Mouse (Mus musculus) MN1 (cell line): ENCODE measurements at regions not wholly inside any gene's neighbourhood (a gene's known extent, or its start where the extent isn't known, plus 50 kb on each side); places are given as distances from the start of the nearest gene placed in this dataset.

Source experiments
- DNase-seq: peaks from one replicate; pipeline ENCODE4 v3.0.0-alpha.2; 2016; ENCODE audit warnings: low spot score

DNA sequence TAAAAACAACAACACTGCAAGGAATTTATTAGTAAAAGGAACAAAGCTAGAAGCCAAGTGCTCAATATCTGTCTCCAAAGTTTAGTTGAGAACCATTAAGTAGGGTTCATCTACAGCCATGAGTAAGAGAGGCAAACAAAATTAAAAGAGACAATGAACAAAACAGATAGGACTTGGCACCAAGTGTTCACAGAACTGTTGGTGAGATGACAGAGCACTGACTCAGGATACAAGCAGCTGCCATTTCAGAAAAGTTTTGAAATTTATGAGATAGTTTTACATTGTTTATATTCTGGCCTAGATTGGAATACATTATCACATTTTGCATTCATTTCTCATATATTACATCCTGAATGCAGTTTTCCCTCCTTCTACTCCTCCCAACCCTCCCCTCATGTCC, 60.4 kb upstream of the Mbnl1 start:
- no peak for DNase-seq

DNA sequence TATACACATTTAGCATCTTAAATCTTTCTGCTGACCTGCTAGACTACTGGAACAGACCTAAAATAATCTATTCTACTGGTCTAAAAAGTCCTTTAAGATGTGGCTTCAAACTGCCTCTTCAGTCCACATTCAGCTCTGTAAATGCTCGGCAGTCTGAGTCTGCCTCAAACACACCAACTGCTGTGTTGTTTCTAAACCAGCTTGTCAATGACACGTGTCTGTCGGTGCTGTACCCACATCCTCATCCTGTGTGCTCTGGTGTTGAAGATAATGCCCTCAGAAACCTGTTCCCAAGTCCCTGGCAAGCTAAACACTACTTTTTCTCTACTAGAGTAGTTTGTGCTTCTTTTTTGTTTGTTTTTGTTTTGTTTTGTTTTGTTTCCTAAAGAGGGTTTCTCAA, 58.9 kb upstream of the Mbnl1 start:
- DNase-seq = no peak

DNA sequence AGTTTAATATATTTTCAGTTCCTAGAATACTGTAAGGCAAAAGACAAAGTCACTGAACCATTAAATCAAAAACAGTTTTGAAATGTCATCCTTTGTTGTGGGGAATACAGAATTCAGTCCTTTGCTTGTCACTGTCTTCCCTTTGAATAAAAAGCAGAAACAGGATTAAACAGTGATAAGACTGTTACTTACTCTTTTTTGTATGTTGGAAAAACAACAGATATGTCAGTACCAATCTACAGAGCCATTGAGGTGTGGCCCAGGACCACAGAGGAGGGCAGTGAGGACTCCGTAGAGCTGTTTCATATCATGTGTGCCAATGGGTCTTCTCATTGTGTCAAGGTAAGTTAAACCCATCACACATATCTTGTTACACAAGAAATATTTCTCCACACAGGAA, 55.6 kb upstream of the Mbnl1 start:
- no peak for DNase-seq

DNA sequence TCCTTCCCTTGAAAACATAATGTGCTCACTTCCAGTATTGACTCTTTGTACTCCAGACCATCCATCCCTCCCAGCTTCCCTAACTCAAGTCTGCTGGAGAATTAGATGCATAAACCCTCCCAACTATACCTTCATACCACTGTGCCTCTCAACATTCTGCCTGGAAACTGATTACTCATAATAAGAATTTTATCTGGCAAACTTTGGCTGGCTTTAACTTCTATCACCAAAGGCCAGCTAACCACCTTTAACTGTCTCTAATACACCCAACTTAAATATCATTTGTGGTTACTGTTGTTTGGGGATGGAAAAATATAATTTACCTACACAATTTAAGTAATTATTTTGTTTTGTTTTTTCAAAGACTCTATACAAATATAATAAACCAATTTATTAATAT, 54.0 kb upstream of the Mbnl1 start:
- DNase-seq = no peak

DNA sequence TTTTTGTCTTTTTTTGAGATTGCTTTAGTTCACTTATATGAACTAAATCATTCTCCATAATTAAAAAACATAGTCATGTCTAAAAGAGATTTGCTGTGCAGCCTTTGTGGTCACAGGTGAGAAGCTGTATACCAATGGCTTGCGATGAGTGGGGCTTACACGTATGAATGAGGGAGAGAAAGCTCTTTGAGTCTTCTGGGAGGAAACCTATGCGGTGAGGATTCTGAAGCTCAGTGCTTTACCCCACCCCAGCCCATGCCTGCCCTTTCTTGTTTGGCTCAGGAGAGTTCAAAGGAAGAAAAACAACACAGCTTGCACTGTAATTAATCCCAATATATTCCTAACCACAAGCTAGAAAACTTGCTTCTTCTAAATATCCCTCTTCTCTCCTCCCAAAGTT, 53.4 kb upstream of the Mbnl1 start:
- no peak for DNase-seq
